Mouse (Mus musculus): ENCODE measurements around the gene Raver2. TPM values are rescaled to one million over a fixed set of nuclear protein-coding genes. Genes with fewer than 3 reads are reported as not detected.

Gene Raver2
- total and polyA plus RNA-seq, 3 experiments = 0.04 TPM; not detected in 2

- in situ Hi-C loops (cut with MboI; ENCODE audit: low pct_ligation_motif_present, low pct_unique_long_range_greater_than_20kb, low sequenced_read_pairs) = no loop called here
- Histone ChIP-seq H3K4me3 (replicated peaks in 1 of 3; ENCODE audit: low read depth in 2 of 3, low read length in 2 of 3, poor library complexity in 1 of 3) (no peak overlapping the region), H3K27ac (ENCODE audit: insufficient read depth, low read depth) (no peak overlapping the region), H3K4me2 (ENCODE audit: insufficient read depth, low read depth, poor library complexity, severe bottlenecking) (no peak overlapping the region), H3K27me3 (replicated peaks) (no peaks in the 10 kb centered on the region), H3K36me3 (replicated peaks in 1 of 2; ENCODE audit: control insufficient read depth in 1 of 2, insufficient read depth in 1 of 2, low read length in 1 of 2) (peaks cover 35 to 88% of the 10 kb centered on the region in 2 experiments), H3K9me3 (replicated peaks; ENCODE audit: low read length) (no peaks in the 10 kb centered on the region), H3K9ac (ENCODE audit: insufficient read depth, low read depth) (no peak overlapping the region), H3K4me1 (ENCODE audit: control insufficient read depth in 1 of 2, insufficient read depth in 2 of 2) (peaks cover 0 to 32% of the 10 kb centered on the region in 2 experiments; a peak in 2 of 4 replicates), H3K79me2 (replicated peaks; ENCODE audit: control insufficient read depth, extremely low read depth, insufficient read depth, poor library complexity, severe bottlenecking) (no peaks in the 10 kb centered on the region)
- no peak for DNase-seq (ENCODE audit: extremely low read depth)
- dilution Hi-C loops (cut with MboI; ENCODE audit: extremely low pct_ligation_motif_present, extremely low pct_unique_long_range_greater_than_20kb, low sequenced_read_pairs) = no loop called here
- no peak for TF ChIP-seq BHLHE40 (IDR thresholded peaks at IDR 0.05; ENCODE audit: low read depth, low read length)
- no peak for TF ChIP-seq RAD21 (IDR thresholded peaks at IDR 0.05; ENCODE audit: low read depth, low read length)
- no peak for TF ChIP-seq MYC (IDR thresholded peaks at IDR 0.05; ENCODE audit: low read depth, low read length)
- no peak for TF ChIP-seq MEF2A (IDR thresholded peaks at IDR 0.05; ENCODE audit: borderline replicate concordance, low read depth, low read length)
- TF ChIP-seq IRF4 (IDR thresholded peaks at IDR 0.05; ENCODE audit: low read depth, low read length) = no peak
- TF ChIP-seq CHD1 (IDR thresholded peaks at IDR 0.05; ENCODE audit: low read depth, low read length) = no peak
- TF ChIP-seq UBTF (IDR thresholded peaks at IDR 0.05; ENCODE audit: low read depth, low read length) = no peak
- no peak for TF ChIP-seq SMC3 (IDR thresholded peaks at IDR 0.05; ENCODE audit: low read depth, low read length)
- TF ChIP-seq GABPA (IDR thresholded peaks at IDR 0.05; ENCODE audit: insufficient replicate concordance, low read depth, low read length) = no peak
- TF ChIP-seq KAT2A (IDR thresholded peaks at IDR 0.05; ENCODE audit: insufficient replicate concordance, low read length) = no peak
- no peak for TF ChIP-seq USF1 (IDR thresholded peaks at IDR 0.05; ENCODE audit: low read depth, low read length)
- no peak for TF ChIP-seq E2F4 (IDR thresholded peaks at IDR 0.05; ENCODE audit: insufficient replicate concordance, low read depth, low read length)
- no peak for TF ChIP-seq NELFE (IDR thresholded peaks at IDR 0.05; ENCODE audit: low read depth, low read length)
These were observed 118.6 kb downstream of the Raver2 start for GRCm38 (mm10) chr4:101187381-101187780.

- DNase-seq (ENCODE audit: extremely low read depth) = no peak
- Histone ChIP-seq H3K9me3 (replicated peaks; ENCODE audit: low read length) (no peaks in the 10 kb centered on the region), H3K9ac (ENCODE audit: insufficient read depth, low read depth) (no peak overlapping the region), H3K36me3 (replicated peaks in 1 of 2; ENCODE audit: control insufficient read depth in 1 of 2, insufficient read depth in 1 of 2, low read length in 1 of 2) (peaks cover 21 to 58% of the 10 kb centered on the region in 2 experiments), H3K27ac (ENCODE audit: insufficient read depth, low read depth) (no peak overlapping the region), H3K4me3 (replicated peaks in 1 of 3; ENCODE audit: low read depth in 2 of 3, low read length in 2 of 3, poor library complexity in 1 of 3) (no peak overlapping the region), H3K4me2 (ENCODE audit: insufficient read depth, low read depth, poor library complexity, severe bottlenecking) (no peak overlapping the region), H3K27me3 (replicated peaks) (no peaks in the 10 kb centered on the region), H3K79me2 (replicated peaks; ENCODE audit: control insufficient read depth, extremely low read depth, insufficient read depth, poor library complexity, severe bottlenecking) (0 out of 2 replicates have a peak, but pooled peaks cover 3% of the 10 kb centered on the region), H3K4me1 (ENCODE audit: control insufficient read depth in 1 of 2, insufficient read depth in 2 of 2) (peaks cover 0 to 11% of the 10 kb centered on the region in 2 experiments; a peak in 2 of 4 replicates)
- no peak for TF ChIP-seq MEF2A (IDR thresholded peaks at IDR 0.05; ENCODE audit: borderline replicate concordance, low read depth, low read length)
- no peak for TF ChIP-seq MAZ (IDR thresholded peaks at IDR 0.05; ENCODE audit: low read depth, low read length)
- dilution Hi-C loops (cut with MboI; ENCODE audit: extremely low pct_ligation_motif_present, extremely low pct_unique_long_range_greater_than_20kb, low sequenced_read_pairs) (no loop called here), in situ Hi-C loops (cut with MboI; ENCODE audit: low pct_ligation_motif_present, low pct_unique_long_range_greater_than_20kb, low sequenced_read_pairs) (no loop called here)
These were observed 123.6 kb downstream of the Raver2 start for GRCm38 (mm10) chr4:101192241-101192976.
